Mouse (Mus musculus) CH12.LX (cell line): Measurements from ENCODE around the gene Ptger3. TPM values are rescaled to one million over a fixed set of nuclear protein-coding genes. Genes with fewer than 3 reads are reported as not detected.

Experiments
- DNase-seq: peaks from one replicate; pipeline ENCODE4 v3.0.0-alpha.2; 2013; ENCODE audit errors: extremely low read depth
- H3K27ac ChIP-seq: 2 replicates; pipeline ENCODE4 v1.5.1; 2012; ENCODE audit warnings: low read depth, mild to moderate bottlenecking, control low read depth, moderate library complexity; ENCODE audit not compliant: insufficient read depth
- H3K27me3 ChIP-seq: replicated peaks from 2 replicates; pipeline ENCODE3; 2012; ENCODE audit warnings: inconsistent platforms
- H3K36me3 ChIP-seq, 2 experiments: replicated peaks in 1 of 2; 2 replicates each; pipeline versions ENCODE3 to v1.6.1; 2012; ENCODE audit warnings: inconsistent platforms in 1 of 2, low read length in 1 of 2, mild to moderate bottlenecking in 1 of 2, mixed read lengths in 1 of 2, moderate library complexity in 1 of 2; ENCODE audit not compliant: control insufficient read depth in 1 of 2, insufficient read depth in 1 of 2
- H3K4me1 ChIP-seq, 2 experiments: 2 replicates each; pipeline ENCODE4 v1.6.1; 2012; ENCODE audit warnings: inconsistent platforms in 1 of 2, moderate library complexity in 1 of 2; ENCODE audit not compliant: insufficient read depth in 2 of 2, control insufficient read depth in 1 of 2
- H3K4me2 ChIP-seq: 2 replicates; pipeline ENCODE4 v1.6.1; 2012; ENCODE audit warnings: low read depth, mild to moderate bottlenecking, control low read depth; ENCODE audit not compliant: poor library complexity, insufficient read depth, severe bottlenecking
- H3K4me3 ChIP-seq, 3 experiments: fragments of 150-350 bp in 1 of 3; sonication (generic) in 1 of 3; replicated peaks in 1 of 3; 2 replicates each; pipeline versions ENCODE3 to v1.5.1; 2011 to 2012; ENCODE audit warnings: low read depth in 2 of 3, low read length in 2 of 3, mild to moderate bottlenecking in 2 of 3, moderate library complexity in 2 of 3, control low read depth in 1 of 3, improper control_type of control experiment in 1 of 3, inconsistent platforms in 1 of 3, mixed read lengths in 1 of 3; ENCODE audit not compliant: poor library complexity in 1 of 3
- H3K79me2 ChIP-seq: replicated peaks from 2 replicates; pipeline ENCODE4 v1.6.1; 2012; ENCODE audit warnings: mild to moderate bottlenecking, moderate library complexity; ENCODE audit not compliant: control insufficient read depth, poor library complexity, insufficient read depth, severe bottlenecking; ENCODE audit errors: extremely low read depth
- H3K9ac ChIP-seq: 2 replicates; pipeline ENCODE4 v1.6.1; 2012; ENCODE audit warnings: low read depth, mild to moderate bottlenecking, control low read depth, moderate library complexity; ENCODE audit not compliant: insufficient read depth
- H3K9me3 ChIP-seq: replicated peaks from 2 replicates; pipeline ENCODE3; 2012; ENCODE audit warnings: low read length, inconsistent platforms, mixed read lengths
- BHLHE40 ChIP-seq: IDR thresholded peaks from 2 replicates; pipeline ENCODE4 v1.6.1; 2011; ENCODE audit warnings: mild to moderate bottlenecking, low read depth, low read length, improper control_type of control experiment
- CHD1 ChIP-seq: IDR thresholded peaks from 2 replicates; pipeline ENCODE4 v1.6.1; 2012; ENCODE audit warnings: low read depth, low read length, improper control_type of control experiment, inconsistent platforms
- ELF1 ChIP-seq: IDR thresholded peaks from 2 replicates; pipeline ENCODE4 v1.6.1; 2014; ENCODE audit warnings: low read depth, mild to moderate bottlenecking, inconsistent platforms, low read length, improper control_type of control experiment
- EP300 ChIP-seq: IDR thresholded peaks from 2 replicates; pipeline ENCODE4 v1.6.1; 2011; ENCODE audit warnings: low read length, improper control_type of control experiment
- ETS1 ChIP-seq: conservative IDR thresholded peaks from 2 replicates; pipeline ENCODE4 v1.6.1; 2012; ENCODE audit warnings: low read depth, mild to moderate bottlenecking, inconsistent platforms, low read length, improper control_type of control experiment, moderate library complexity
- HCFC1 ChIP-seq: IDR thresholded peaks from 2 replicates; pipeline ENCODE4 v1.6.1; 2012; ENCODE audit warnings: low read depth, mild to moderate bottlenecking, inconsistent platforms, low read length, improper control_type of control experiment
- JUND ChIP-seq: conservative IDR thresholded peaks from 2 replicates; pipeline ENCODE4 v1.6.1; 2011; ENCODE audit warnings: low read depth, low read length, improper control_type of control experiment
- MAFK ChIP-seq: IDR thresholded peaks from 2 replicates; pipeline ENCODE4 v1.6.1; 2011; ENCODE audit warnings: low read length, improper control_type of control experiment; ENCODE audit not compliant: insufficient replicate concordance
- MAX ChIP-seq: IDR thresholded peaks from 2 replicates; pipeline ENCODE4 v1.6.1; 2011; ENCODE audit warnings: low read length, improper control_type of control experiment
- MYC ChIP-seq: IDR thresholded peaks from 2 replicates; pipeline ENCODE4 v1.6.1; 2011; ENCODE audit warnings: low read depth, mild to moderate bottlenecking, improper control_type of control experiment, low read length
- NELFE ChIP-seq: IDR thresholded peaks from 2 replicates; pipeline ENCODE4 v1.6.1; 2011; ENCODE audit warnings: low read depth, low read length, improper control_type of control experiment
- NRF1 ChIP-seq: IDR thresholded peaks from 2 replicates; pipeline ENCODE4 v1.6.1; 2014; ENCODE audit warnings: low read depth, mild to moderate bottlenecking, inconsistent platforms, low read length, improper control_type of control experiment, moderate library complexity
- PAX5 ChIP-seq: IDR thresholded peaks from 2 replicates; pipeline ENCODE4 v1.6.1; 2012; ENCODE audit warnings: low read length, inconsistent platforms, mixed read lengths
- POLR2A ChIP-seq: IDR thresholded peaks from 2 replicates; pipeline ENCODE4 v1.6.1; 2011; ENCODE audit warnings: low read depth, mild to moderate bottlenecking, improper control_type of control experiment, low read length
- POLR2AphosphoS2 ChIP-seq: IDR thresholded peaks from 2 replicates; pipeline ENCODE4 v1.6.1; 2011; ENCODE audit warnings: low read depth, low read length, improper control_type of control experiment
- RAD21 ChIP-seq: IDR thresholded peaks from 2 replicates; pipeline ENCODE4 v1.6.1; 2011; ENCODE audit warnings: low read depth, mild to moderate bottlenecking, low read length, improper control_type of control experiment, moderate library complexity
- TCF12 ChIP-seq: IDR thresholded peaks from 2 replicates; pipeline ENCODE4 v1.6.1; 2014; ENCODE audit warnings: low read depth, mild to moderate bottlenecking, inconsistent platforms, low read length, improper control_type of control experiment
- USF1 ChIP-seq: IDR thresholded peaks from 2 replicates; pipeline ENCODE4 v1.6.1; 2014; ENCODE audit warnings: low read depth, mild to moderate bottlenecking, inconsistent platforms, low read length, improper control_type of control experiment
- USF2 ChIP-seq: conservative IDR thresholded peaks from 2 replicates; pipeline ENCODE4 v1.6.1; 2011; ENCODE audit warnings: low read depth, low read length, improper control_type of control experiment
- ZNF384 ChIP-seq: IDR thresholded peaks from 2 replicates; pipeline ENCODE4 v1.6.1; 2012; ENCODE audit warnings: low read depth, low read length, improper control_type of control experiment, inconsistent platforms
- dilution Hi-C: fragments of 300-500 bp; cut with MboI; formaldehyde crosslinking; loops from 2 replicates; pipeline ENCODE4 v1.14.3; 2020; ENCODE audit warnings: low sequenced_read_pairs; ENCODE audit not compliant: extremely low pct_unique_long_range_greater_than_20kb, extremely low pct_ligation_motif_present
- in situ Hi-C: fragments of 300-500 bp; cut with MboI; formaldehyde crosslinking; loops from 3 replicates; pipeline ENCODE4 v1.14.3; 2019; ENCODE audit warnings: low sequenced_read_pairs, low pct_ligation_motif_present, low pct_unique_long_range_greater_than_20kb, mixed read lengths
- polyA plus RNA-seq: library from polyadenylated mRNA; unstranded; fragments of >175 nt; gene quantifications from 2 replicates; pipeline ENCODE4 v1.2.1, GENCODE M21; 2012; ENCODE audit warnings: low read depth; ENCODE audit not compliant: insufficient read length
- total RNA-seq, 2 experiments: library from RNA; depleted of rRNA; stranded (reverse); fragments of 300-350 nt in 1 of 2; fragments of >200 nt in 1 of 2; gene quantifications; 2 replicates each; pipeline ENCODE4 v1.2.3; 2012 to 2014

Gene Ptger3
- total and polyA plus RNA-seq, 3 experiments, result 0.06 TPM; not detected in 2

DNA sequence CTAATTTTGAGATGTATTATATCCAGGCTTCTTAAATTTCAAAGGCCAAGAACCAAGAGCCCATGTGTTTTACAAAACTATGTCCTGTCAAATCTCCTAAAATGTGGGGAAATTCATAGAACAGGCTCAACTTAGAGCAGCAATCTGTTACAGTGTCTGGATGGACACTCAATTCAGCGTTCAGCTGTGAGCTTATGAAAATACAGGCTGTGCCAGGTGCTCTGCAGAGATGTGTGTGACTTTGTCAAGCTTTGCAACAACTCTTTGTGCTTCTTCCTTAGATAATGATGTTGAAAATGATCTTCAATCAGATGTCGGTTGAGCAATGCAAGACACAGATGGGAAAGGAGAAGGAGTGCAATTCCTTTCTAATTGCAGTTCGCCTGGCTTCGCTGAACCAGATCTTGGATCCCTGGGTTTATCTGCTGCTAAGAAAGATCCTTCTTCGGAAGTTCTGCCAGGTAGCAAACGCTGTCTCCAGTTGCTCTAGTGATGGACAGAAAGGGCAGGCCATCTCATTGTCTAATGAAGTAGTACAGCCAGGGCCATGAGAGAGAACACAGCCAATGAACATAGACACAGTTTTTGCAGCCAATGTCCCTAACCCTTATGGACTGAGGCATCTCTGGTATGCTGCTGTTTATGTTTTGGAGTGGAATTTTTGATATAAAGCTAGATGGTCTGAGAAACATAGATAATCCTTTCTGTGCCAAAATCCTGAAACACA, 38.2 kb downstream of the Ptger3 start:
- no peak overlapping the region for H3K27ac ChIP-seq
- no peak overlapping the region for H3K4me3 ChIP-seq
- H3K27me3 ChIP-seq, result no peaks in the 10 kb centered on the region
- no peaks in the 10 kb centered on the region for H3K36me3 ChIP-seq
- in situ Hi-C loops (no loop called here), dilution Hi-C loops (no loop called here)
- no peak overlapping the region for H3K9ac ChIP-seq
- no peaks in the 10 kb centered on the region for H3K9me3 ChIP-seq
- no peaks in the 10 kb centered on the region for H3K79me2 ChIP-seq
- TF ChIP-seq USF2, result no peak
- TF ChIP-seq MYC, result no peak
- no peak for TF ChIP-seq TCF12
- no peak for TF ChIP-seq POLR2AphosphoS2
- TF ChIP-seq USF1, result no peak
- no peak for TF ChIP-seq EP300
- no peaks in the 10 kb centered on the region for H3K4me1 ChIP-seq
- DNase-seq, result no peak
- no peak overlapping the region for H3K4me2 ChIP-seq

DNA sequence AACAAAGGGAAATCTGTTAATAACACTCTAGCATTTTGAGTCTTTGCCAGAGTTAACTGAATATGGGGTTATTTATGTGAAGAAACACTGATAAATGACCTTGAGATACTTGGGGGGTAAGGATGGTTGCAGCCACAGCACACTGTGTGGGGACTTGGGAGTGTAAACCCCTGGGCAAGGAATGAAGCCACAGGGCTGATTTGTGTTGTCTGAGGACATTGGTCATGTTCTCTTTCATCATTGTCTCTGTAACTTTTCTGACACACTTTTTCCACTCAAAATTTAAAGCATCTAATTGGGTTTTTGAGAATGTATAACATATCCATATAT, 38.7 kb downstream of the Ptger3 start:
- Histone ChIP-seq H3K4me3 (no peak overlapping the region), H3K27ac (no peak overlapping the region), H3K9me3 (no peaks in the 10 kb centered on the region), H3K4me1 (no peaks in the 10 kb centered on the region), H3K79me2 (no peaks in the 10 kb centered on the region), H3K36me3 (no peaks in the 10 kb centered on the region), H3K9ac (no peak overlapping the region), H3K4me2 (no peak overlapping the region), H3K27me3 (no peaks in the 10 kb centered on the region)
- TF ChIP-seq HCFC1 (no peak), NRF1 (no peak), JUND (no peak), RAD21 (no peak), MAX (no peak), ETS1 (no peak), BHLHE40 (no peak), MAFK (no peak), POLR2AphosphoS2 (no peak), PAX5 (no peak), ELF1 (no peak), ZNF384 (no peak), NELFE (no peak), CHD1 (no peak), POLR2A (no peak)
- no peak for DNase-seq
- dilution Hi-C loops (no loop called here), in situ Hi-C loops (no loop called here)
